Mouse (Mus musculus) regulatory T cell (primary cell): ENCODE measurements around the gene Hist1h2af.
"Not testable (repeated sequence)": the region's sequence is repeated elsewhere in the genome, so short reads cannot be mapped to it uniquely, and the experiment has no call there.

Experiments
- in situ Hi-C: fragments of 300-600 bp; cut with MboI, MseI; formaldehyde crosslinking; loops from one replicate; pipeline ENCODE4 v1.15.1; 2025; ENCODE audit warnings: high pct_unique_total_duplicates

Hist1h2af gene

DNA sequence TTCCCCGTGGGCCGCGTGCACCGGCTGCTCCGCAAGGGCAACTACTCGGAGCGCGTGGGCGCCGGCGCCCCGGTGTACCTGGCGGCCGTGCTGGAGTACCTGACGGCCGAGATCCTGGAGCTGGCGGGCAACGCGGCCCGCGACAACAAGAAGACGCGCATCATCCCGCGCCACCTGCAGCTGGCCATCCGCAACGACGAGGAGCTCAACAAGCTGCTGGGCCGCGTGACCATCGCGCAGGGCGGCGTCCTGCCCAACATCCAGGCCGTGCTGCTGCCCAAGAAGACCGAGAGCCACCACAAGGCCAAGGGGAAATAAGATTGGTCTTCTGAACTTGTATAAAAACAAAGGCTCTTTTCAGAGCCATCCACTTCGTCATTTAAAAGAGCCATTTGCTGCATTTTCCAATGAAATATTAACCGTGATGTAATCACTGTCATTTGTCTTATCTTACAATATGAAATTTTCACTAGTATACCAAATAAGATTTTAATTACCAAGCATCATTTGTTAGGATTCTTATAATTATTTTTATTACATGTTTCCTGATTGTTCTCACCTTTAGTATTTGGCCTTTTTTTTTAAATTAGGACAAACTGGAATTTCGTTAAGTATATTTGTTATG is 41.0 kb downstream of the Hist1h2af start:
- in situ Hi-C loops, result loop anchor here (5.0 to 25.0 kb wide), 4 partner anchors 108 to 1852 kb away; partner anchors contain the start of genes Hist1h2ac, Hist1h2ao, Hist1h2bc and Hist1h2bm

DNA sequence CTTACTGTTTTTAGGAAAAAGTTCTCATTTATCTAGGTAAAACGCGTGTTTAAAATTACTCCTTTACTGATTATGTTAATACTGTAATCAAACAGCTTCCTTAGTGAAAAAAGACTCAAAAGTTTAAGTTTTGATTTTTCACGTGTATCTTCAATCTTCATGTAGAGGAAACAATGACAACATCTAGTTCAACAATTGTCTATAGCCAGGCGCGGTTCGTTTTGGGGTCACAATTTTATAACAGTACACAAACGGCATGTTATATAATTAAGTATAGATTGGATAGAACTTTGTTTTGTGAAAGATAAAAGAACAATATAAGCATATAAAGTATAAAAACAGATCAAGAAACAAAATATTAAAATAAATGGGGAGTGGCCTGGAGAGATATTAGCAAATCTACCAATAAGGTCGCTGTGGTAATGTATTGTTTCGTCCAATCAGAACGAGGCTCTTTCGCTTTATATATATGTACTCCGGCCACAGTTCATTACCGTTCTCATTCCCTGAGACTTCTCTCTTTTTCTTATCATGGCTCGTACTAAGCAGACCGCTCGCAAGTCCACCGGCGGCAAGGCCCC is 41.7 kb downstream of the Hist1h2af start, which contains the start of gene Hist1h3d:
Gene Hist1h3d (plus strand): TSS at position 493 of the 581 bp plus-strand sequence.
- in situ Hi-C loops, result no loop called here

DNA sequence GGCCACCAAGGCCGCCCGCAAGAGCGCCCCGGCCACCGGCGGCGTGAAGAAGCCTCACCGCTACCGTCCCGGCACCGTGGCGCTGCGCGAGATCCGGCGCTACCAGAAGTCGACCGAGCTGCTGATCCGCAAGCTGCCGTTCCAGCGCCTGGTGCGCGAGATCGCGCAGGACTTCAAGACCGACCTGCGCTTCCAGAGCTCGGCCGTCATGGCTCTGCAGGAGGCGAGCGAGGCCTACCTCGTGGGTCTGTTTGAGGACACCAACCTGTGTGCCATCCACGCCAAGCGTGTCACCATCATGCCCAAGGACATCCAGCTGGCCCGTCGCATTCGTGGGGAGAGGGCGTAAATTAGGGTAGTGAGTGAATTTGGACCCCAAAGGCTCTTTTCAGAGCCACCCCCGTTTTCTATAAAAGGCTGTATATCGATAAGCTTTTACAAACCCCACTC is 42.2 kb downstream of the Hist1h2af start:
- in situ Hi-C loops, result not testable (repeated sequence)

GRCm38 (mm10) chr13:23576351-23576881 is 42.7 kb downstream of the Hist1h2af start:
- in situ Hi-C loops, result no loop called here

GRCm38 (mm10) chr13:23576906-23577639 is 43.4 kb downstream of the Hist1h2af start:
- in situ Hi-C loops, result no loop called here

DNA sequence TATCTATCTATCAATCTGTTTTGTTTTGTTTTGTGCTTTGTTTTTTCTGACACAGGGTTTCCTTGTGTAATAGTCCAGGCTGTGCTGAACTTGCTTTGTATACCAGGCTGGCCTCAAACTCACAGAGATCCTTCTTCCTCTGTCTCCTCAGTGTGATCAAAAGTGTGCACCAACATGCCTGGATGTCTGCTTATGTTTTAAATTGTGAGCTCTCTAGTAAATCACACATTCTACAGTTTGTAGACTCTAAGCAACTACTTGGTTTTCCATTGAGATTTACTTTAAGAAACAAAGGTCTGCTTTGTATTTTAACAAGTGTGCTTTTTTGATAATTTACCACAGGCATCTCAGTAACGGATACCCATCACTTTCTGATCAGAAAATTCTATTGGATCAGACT is 44.1 kb downstream of the Hist1h2af start:
- in situ Hi-C loops, result no loop called here

GRCm38 (mm10) chr13:23581408-23582218 is 47.9 kb downstream of the Hist1h2af start, which contains the start of gene Hist1h4d:
Gene Hist1h4d, plus strand, starts transcription at chr13:23581598.
- in situ Hi-C loops, result loop anchor here (5.0 to 10.0 kb wide), 2 partner anchors 47 to 166 kb away; partner anchors contain the start of genes Hist1h2af, Hist1h2bb, Hist1h3c and Hist1h3g

GRCm38 (mm10) chr13:23582219-23583056 is 48.7 kb downstream of the Hist1h2af start:
- in situ Hi-C loops, result loop anchor here (5.0 to 10.0 kb wide), 2 partner anchors 48 to 165 kb away; partner anchors contain the start of genes Hist1h2af, Hist1h2bb, Hist1h3c and Hist1h3g

- in situ Hi-C loops, result loop anchor here (5.0 to 10.0 kb wide), 2 partner anchors 49 to 164 kb away; partner anchors contain the start of genes Hist1h2af, Hist1h2bb, Hist1h3c and Hist1h3g
Measured at GRCm38 (mm10) chr13:23583387-23584068, 49.8 kb downstream of the Hist1h2af start.
